In genomic region chr4:138071497-138071896, GRCm38 (mm10) we compare ENCODE assay signal across 21 mouse cellular contexts.
DNase-seq lines count a peak whose midpoint lies in the region; ATAC-seq lines count a peak whose summit lies in the region.
"Had no signal": no experiment of that assay in that cellular context is flagged by ENCODE, and none has a peak within 500 bp of the region (broad histone marks: within the 10 kb centered on the region; RNA-seq: fewer than 3 reads in every experiment).

No protein-coding gene starts in this region.

- peaks cover 39% of the 10 kb centered on the region for H3K4me1 ChIP-seq in forebrain, embryonic 13.5 days
- H3K4me1 ChIP-seq in forebrain, embryonic 10.5 days, result peaks cover 7% of the 10 kb centered on the region
- H3K4me1 ChIP-seq in heart, embryonic 15.5 days (replicated peaks), result peaks cover 31% of the 10 kb centered on the region
- H3K4me1 ChIP-seq in liver, embryonic 13.5 days (replicated peaks), result peaks cover 14% of the 10 kb centered on the region
- H3K4me1 ChIP-seq in liver, embryonic 11.5 days (replicated peaks; ENCODE audit: control insufficient read depth, insufficient read depth, low read length), result peaks cover 5% of the 10 kb centered on the region
- peaks cover 16% of the 10 kb centered on the region for H3K4me1 ChIP-seq in forebrain, embryonic 16.5 days (replicated peaks; ENCODE audit: control insufficient read depth, insufficient read depth, low read length)

- H3K36me3 ChIP-seq in forebrain, embryonic 13.5 days (ENCODE audit: poor library complexity, severe bottlenecking), result peaks cover 10% of the 10 kb centered on the region
- H3K36me3 ChIP-seq in forebrain, embryonic 10.5 days (replicated peaks), result peaks cover 74% of the 10 kb centered on the region
- H3K36me3 ChIP-seq in heart, embryonic 15.5 days, result peaks cover 6% of the 10 kb centered on the region; the same call in 1 of the 2 replicates
- peaks cover 24% of the 10 kb centered on the region for H3K36me3 ChIP-seq in liver, embryonic 13.5 days
- H3K36me3 ChIP-seq in liver, embryonic 11.5 days (ENCODE audit: control insufficient read depth, insufficient read depth, low read length), result peaks cover 6% of the 10 kb centered on the region; the same call in 1 of the 2 replicates
- 0 out of 2 replicates have a peak, but pooled peaks cover 2% of the 10 kb centered on the region for H3K36me3 ChIP-seq in forebrain, embryonic 16.5 days (ENCODE audit: control insufficient read depth, insufficient read depth)

- no peak for DNase-seq in forebrain, embryonic 10.5 days (ENCODE audit: extremely low spot score, low spot score)
- DNase-seq in heart, adult 9 months (ENCODE audit: low spot score in 2 of 2), result no peak
- no peak for DNase-seq in liver, embryonic 13.5 days
- no peak for DNase-seq in liver, embryonic 11.5 days (ENCODE audit: low spot score)
- DNase-seq: adrenal gland, postnatal 36 days; cerebellum, adult 18-20 months; cerebellum, postnatal 25 days; embryo, embryonic 11 days; right cerebral cortex, postnatal 4 days; thymus, adult 2 months had no signal

- no peaks in the 10 kb centered on the region for H3K27me3 ChIP-seq in forebrain, embryonic 13.5 days
- H3K27me3 ChIP-seq in forebrain, embryonic 10.5 days (ENCODE audit: poor library complexity, severe bottlenecking), result no peaks in the 10 kb centered on the region
- H3K27me3 ChIP-seq in heart, embryonic 15.5 days, result no peaks in the 10 kb centered on the region
- no peaks in the 10 kb centered on the region for H3K27me3 ChIP-seq in liver, embryonic 13.5 days
- H3K27me3 ChIP-seq in liver, embryonic 11.5 days (replicated peaks; ENCODE audit: control insufficient read depth, insufficient read depth, low read length), result no peaks in the 10 kb centered on the region
- no peaks in the 10 kb centered on the region for H3K27me3 ChIP-seq in forebrain, embryonic 16.5 days (replicated peaks; ENCODE audit: control insufficient read depth, insufficient read depth, low read length)
- H3K27me3 ChIP-seq: hindbrain, embryonic 15.5 days; kidney, embryonic 15.5 days; neural tube, embryonic 15.5 days had no signal

- H3K4me2 ChIP-seq in forebrain, embryonic 13.5 days, result no peak overlapping the region
- H3K4me2 ChIP-seq in heart, embryonic 15.5 days, result no peak overlapping the region
- no peak overlapping the region for H3K4me2 ChIP-seq in liver, embryonic 13.5 days
- H3K4me2 ChIP-seq in liver, embryonic 11.5 days, result no peak overlapping the region
- no peak overlapping the region for H3K4me2 ChIP-seq in forebrain, embryonic 16.5 days (ENCODE audit: low read length)
- H3K4me2 ChIP-seq: hindbrain, embryonic 15.5 days; kidney, embryonic 15.5 days; neural tube, embryonic 15.5 days had no signal

- no peak overlapping the region for H3K4me3 ChIP-seq in forebrain, embryonic 13.5 days
- no peak overlapping the region for H3K4me3 ChIP-seq in forebrain, embryonic 10.5 days
- H3K4me3 ChIP-seq in heart, embryonic 15.5 days, result no peak overlapping the region
- H3K4me3 ChIP-seq in liver, embryonic 13.5 days (replicated peaks), result no peak overlapping the region
- H3K4me3 ChIP-seq in liver, embryonic 11.5 days (ENCODE audit: low read depth, low read length), result no peak overlapping the region
- H3K4me3 ChIP-seq in forebrain, embryonic 16.5 days (replicated peaks; ENCODE audit: low read length), result no peak overlapping the region
- H3K4me3 ChIP-seq: hindbrain, embryonic 15.5 days; kidney, embryonic 15.5 days; neural tube, embryonic 15.5 days had no signal

- peak overlapping the region; percentile 48 for H3K27ac ChIP-seq in forebrain, embryonic 13.5 days
- H3K27ac ChIP-seq in forebrain, embryonic 10.5 days, result no peak overlapping the region
- peak overlapping the region; percentile 17 for H3K27ac ChIP-seq in heart, embryonic 15.5 days
- 0 out of 2 replicates have a peak overlapping the region, but pooled peaks have one; percentile 26 for H3K27ac ChIP-seq in liver, embryonic 13.5 days
- H3K27ac ChIP-seq in liver, embryonic 11.5 days (ENCODE audit: low read depth, low read length), result no peak overlapping the region
- H3K27ac ChIP-seq in forebrain, embryonic 16.5 days (ENCODE audit: low read length), result no peak overlapping the region
- H3K27ac ChIP-seq: hindbrain, embryonic 15.5 days; kidney, embryonic 15.5 days; neural tube, embryonic 15.5 days had no signal

- no peaks in the 10 kb centered on the region for H3K9me3 ChIP-seq in forebrain, embryonic 13.5 days (replicated peaks)
- H3K9me3 ChIP-seq in forebrain, embryonic 10.5 days, result no peaks in the 10 kb centered on the region
- no peaks in the 10 kb centered on the region for H3K9me3 ChIP-seq in heart, embryonic 15.5 days (replicated peaks)
- H3K9me3 ChIP-seq in liver, embryonic 13.5 days (replicated peaks), result no peaks in the 10 kb centered on the region
- H3K9me3 ChIP-seq in liver, embryonic 11.5 days (ENCODE audit: control insufficient read depth, low read length), result no peaks in the 10 kb centered on the region
- H3K9me3 ChIP-seq in forebrain, embryonic 16.5 days (ENCODE audit: control insufficient read depth, low read length), result no peaks in the 10 kb centered on the region
- H3K9me3 ChIP-seq: G1E; hindbrain, embryonic 15.5 days; kidney, embryonic 15.5 days; neural tube, embryonic 15.5 days had no signal

- no peak overlapping the region for H3K9ac ChIP-seq in forebrain, embryonic 13.5 days
- no peak overlapping the region for H3K9ac ChIP-seq in heart, embryonic 15.5 days
- no peak overlapping the region for H3K9ac ChIP-seq in liver, embryonic 13.5 days
- H3K9ac ChIP-seq in liver, embryonic 11.5 days (ENCODE audit: low read depth, low read length), result no peak overlapping the region
- H3K9ac ChIP-seq in forebrain, embryonic 16.5 days (replicated peaks; ENCODE audit: low read depth, low read length), result no peak overlapping the region
- H3K9ac ChIP-seq: hindbrain, embryonic 15.5 days; kidney, embryonic 15.5 days; neural tube, embryonic 15.5 days had no signal

- no peak for ATAC-seq in forebrain, embryonic 13.5 days
- no peak for ATAC-seq in heart, embryonic 15.5 days (replicated peaks; ENCODE audit: insufficient number of reproducible peaks, insufficient read depth, low FRiP score, low read depth)
- no peak for ATAC-seq in liver, embryonic 13.5 days (ENCODE audit: low read depth)
- no peak for ATAC-seq in liver, embryonic 11.5 days (replicated peaks; ENCODE audit: low FRiP score)
- ATAC-seq in forebrain, embryonic 16.5 days, result peak; percentile 72
- ATAC-seq in erythroblast, adult 5-6 weeks (replicated peaks; ENCODE audit: low FRiP score, poor library complexity, severe bottlenecking), result no peak
- ATAC-seq: intestine, postnatal 0 days; lung, postnatal 0 days; midbrain, embryonic 16.5 days had no signal

- 32% methylated on average over 6 of the region's 6 CpGs for WGBS in forebrain, embryonic 13.5 days
- 74% methylated on average over 6 of the region's 6 CpGs for WGBS in forebrain, embryonic 10.5 days
- WGBS in heart, embryonic 15.5 days, result 41% methylated on average over 6 of the region's 6 CpGs
- 70% methylated on average over 6 of the region's 6 CpGs for WGBS in liver, embryonic 13.5 days (ENCODE audit: insufficient replicate concordance)
- 69% methylated on average over 6 of the region's 6 CpGs for WGBS in liver, embryonic 11.5 days
- WGBS in forebrain, embryonic 16.5 days, result 23% methylated on average over 6 of the region's 6 CpGs

Comparison
In these comparisons a context has a peak if more than half of its experiments do, and no peak if none do; other contexts are left out.
1. H3K27ac ChIP-seq: peak in forebrain, embryonic 13.5 days (single experiment), heart, embryonic 15.5 days (single experiment) and liver, embryonic 13.5 days (single experiment); none in forebrain, embryonic 10.5 days (single experiment), liver, embryonic 11.5 days (single experiment) and forebrain, embryonic 16.5 days (single experiment).